ENCODE assay signal across 8 mouse cellular contexts in genomic region chr4:57672996-57673906, GRCm38 (mm10). TPM values are rescaled to one million over a fixed set of nuclear protein-coding genes. Genes with fewer than 3 reads are reported as not detected.
DNase-seq lines count a peak whose midpoint lies in the region; ATAC-seq and TF ChIP-seq lines count a peak whose summit lies in the region.

No protein-coding gene starts in this region.

- ATAC-seq in erythroblast, adult 5-6 weeks (replicated peaks; ENCODE audit: low FRiP score, poor library complexity, severe bottlenecking): 0 out of 2 replicates have a peak, but pooled peaks have one; percentile 65
- ATAC-seq in heart, embryonic 12.5 days (ENCODE audit: insufficient number of reproducible peaks, low FRiP score): 0 out of 2 replicates have a peak, but pooled peaks have one; percentile 19
- no peak for ATAC-seq in kidney, embryonic 16.5 days (ENCODE audit: low FRiP score, low TSS enrichment)

- H3K27me3 ChIP-seq in heart, embryonic 12.5 days (replicated peaks): no peaks in the 10 kb centered on the region
- H3K27me3 ChIP-seq in kidney, embryonic 16.5 days (ENCODE audit: insufficient read depth, low read length): no peaks in the 10 kb centered on the region
- H3K27me3 ChIP-seq in splenic B cell, adult 2 months (ENCODE audit: control insufficient read depth, insufficient read depth, low read length, poor library complexity, severe bottlenecking): no peaks in the 10 kb centered on the region

- peak; percentile 97 for TF ChIP-seq CTCF in brain, embryonic 14.5 days (IDR thresholded peaks at IDR 0.05; ENCODE audit: borderline replicate concordance, extremely low read depth, insufficient read depth, insufficient read length)

- peak overlapping the region; percentile 81; the same call in 1 of the 2 replicates for H3K27ac ChIP-seq in heart, embryonic 12.5 days (ENCODE audit: poor library complexity, severe bottlenecking)
- peak overlapping the region; percentile 29; the same call in 1 of the 2 replicates for H3K27ac ChIP-seq in kidney, embryonic 16.5 days (ENCODE audit: low read length)

- H3K4me2 ChIP-seq in heart, embryonic 12.5 days: peak overlapping the region; percentile 50
- H3K4me2 ChIP-seq in kidney, embryonic 16.5 days (replicated peaks; ENCODE audit: low read depth, low read length): peak overlapping the region; percentile 34

- DNase-seq in B cell, adult 2 months: peak; percentile 95
- peak; percentile 91 for DNase-seq in brain, embryonic 14.5 days (ENCODE audit: low read depth)
- DNase-seq in liver: peak; percentile 77
- peak; percentile 92 for DNase-seq in naive thymus-derived CD4-positive, alpha-beta T cell, adult 2 months (ENCODE audit: low read depth)
- peak; percentile 94 for DNase-seq in splenic B cell, adult 2 months (ENCODE audit: low read depth, low spot score)

- no peak overlapping the region for H3K9ac ChIP-seq in heart, embryonic 12.5 days
- peak overlapping the region; percentile 2; the same call in 1 of the 2 replicates for H3K9ac ChIP-seq in kidney, embryonic 16.5 days (replicated peaks; ENCODE audit: low read length)

- H3K36me3 ChIP-seq in heart, embryonic 12.5 days: peaks cover 12% of the 10 kb centered on the region
- no peaks in the 10 kb centered on the region for H3K36me3 ChIP-seq in kidney, embryonic 16.5 days (ENCODE audit: insufficient read depth, low read length)
- H3K36me3 ChIP-seq in splenic B cell, adult 2 months (ENCODE audit: control insufficient read depth, insufficient read depth, low read length, poor library complexity, severe bottlenecking): no peaks in the 10 kb centered on the region

- WGBS in heart, embryonic 12.5 days: 19% methylated on average over 12 of the region's 12 CpGs
- 12% methylated on average over 12 of the region's 12 CpGs for WGBS in kidney, embryonic 16.5 days

- H3K4me3 ChIP-seq in heart, embryonic 12.5 days: no peak overlapping the region
- H3K4me3 ChIP-seq in kidney, embryonic 16.5 days (ENCODE audit: low read length): no peak overlapping the region

- no peaks in the 10 kb centered on the region for H3K9me3 ChIP-seq in heart, embryonic 12.5 days (replicated peaks)
- no peaks in the 10 kb centered on the region for H3K9me3 ChIP-seq in kidney, embryonic 16.5 days (ENCODE audit: low read length)

- TF ChIP-seq POLR2A in brain, embryonic 14.5 days (IDR thresholded peaks at IDR 0.05; ENCODE audit: borderline replicate concordance, extremely low read depth, insufficient read depth, insufficient read length, poor library complexity, severe bottlenecking): no peak

- H3K4me1 ChIP-seq in heart, embryonic 12.5 days (replicated peaks): peaks cover 71% of the 10 kb centered on the region
- H3K4me1 ChIP-seq in kidney, embryonic 16.5 days (ENCODE audit: insufficient read depth, low read length): peaks cover 22% of the 10 kb centered on the region

RNA-seq across cellular contexts. Expression of gene Akap2, which starts 44.2 kb away (rescaled TPM):
- 9.2 and 14.5 TPM in 2 replicates for polyA plus RNA-seq in brain, embryonic 14.5 days (2012; rRNA removed)
- total RNA-seq in erythroblast, adult 5-6 weeks (2015; ENCODE audit: low replicate concordance): 0.21 TPM in 1 of 2 replicates, not detected in the other
- total RNA-seq in erythroblast, adult 5-6 weeks (2017; ENCODE audit: low replicate concordance): 0.14 TPM in 1 of 2 replicates, not detected in the other
- polyA plus RNA-seq in heart, embryonic 12.5 days (2016; fragmentation: Nextera tagmentation; extraction: Ambion mirVana): 50.1 and 50.3 TPM in 2 replicates
- polyA plus RNA-seq in kidney, embryonic 16.5 days (2015; fragmentation: Nextera tagmentation; extraction: Ambion mirVana): 28.2 and 28.4 TPM in 2 replicates
